Mouse (Mus musculus) B cell, adult 67 days (primary cell): Measurements from ENCODE around the gene Wdr6. TPM values are rescaled to one million over a fixed set of nuclear protein-coding genes. Genes with fewer than 3 reads are reported as not detected.

ENCODE experiments used
- total RNA-seq, 2 experiments: library from RNA; stranded (reverse); gene quantifications; 4 replicates each; pipeline ENCODE4 v1.2.4; 2023

Gene Wdr6
- 10 to 100 TPM; 42.2 to 42.9 TPM for total RNA-seq

DNA sequence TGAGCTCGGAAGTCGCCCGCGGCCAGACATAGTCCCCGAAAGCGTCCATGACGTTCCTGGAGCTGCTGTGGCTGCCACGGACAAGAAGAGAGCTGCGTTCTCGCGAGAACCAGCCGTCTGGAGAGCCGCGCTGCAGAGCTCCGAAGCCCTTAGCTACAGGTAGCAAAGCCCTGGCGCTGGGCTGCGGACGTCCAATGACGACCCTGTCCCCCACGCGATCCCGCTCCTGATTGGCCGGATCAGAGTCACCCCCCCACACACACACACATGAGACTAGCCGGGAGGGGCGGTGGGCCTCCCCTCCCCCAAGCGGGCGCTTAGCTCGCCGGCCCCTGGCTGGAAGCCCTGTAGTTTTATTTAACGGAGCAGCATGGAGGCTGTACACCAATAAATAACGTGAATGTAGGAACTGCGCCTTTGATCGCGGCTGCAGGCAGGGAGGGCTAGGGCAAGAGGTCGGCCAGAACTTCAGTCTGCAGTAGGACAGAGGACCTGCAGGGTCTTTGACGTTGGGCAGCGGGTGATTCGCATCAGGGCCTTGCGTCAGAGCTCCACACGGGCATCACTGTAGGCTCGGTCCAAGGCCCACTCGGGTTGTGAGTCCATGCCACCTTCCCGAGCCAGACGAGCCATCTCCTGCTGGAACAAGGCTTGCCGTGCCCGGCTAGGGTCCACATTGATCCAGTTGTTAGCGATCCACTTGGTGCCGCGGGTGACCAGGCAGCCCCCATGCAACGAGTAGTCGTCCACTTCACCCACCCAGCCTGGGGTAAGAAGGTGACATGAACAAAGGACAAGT is at the start of gene Wdr6:
Gene Wdr6, minus strand, starts transcription at position 195 of the 799 bp plus-strand sequence.

DNA sequence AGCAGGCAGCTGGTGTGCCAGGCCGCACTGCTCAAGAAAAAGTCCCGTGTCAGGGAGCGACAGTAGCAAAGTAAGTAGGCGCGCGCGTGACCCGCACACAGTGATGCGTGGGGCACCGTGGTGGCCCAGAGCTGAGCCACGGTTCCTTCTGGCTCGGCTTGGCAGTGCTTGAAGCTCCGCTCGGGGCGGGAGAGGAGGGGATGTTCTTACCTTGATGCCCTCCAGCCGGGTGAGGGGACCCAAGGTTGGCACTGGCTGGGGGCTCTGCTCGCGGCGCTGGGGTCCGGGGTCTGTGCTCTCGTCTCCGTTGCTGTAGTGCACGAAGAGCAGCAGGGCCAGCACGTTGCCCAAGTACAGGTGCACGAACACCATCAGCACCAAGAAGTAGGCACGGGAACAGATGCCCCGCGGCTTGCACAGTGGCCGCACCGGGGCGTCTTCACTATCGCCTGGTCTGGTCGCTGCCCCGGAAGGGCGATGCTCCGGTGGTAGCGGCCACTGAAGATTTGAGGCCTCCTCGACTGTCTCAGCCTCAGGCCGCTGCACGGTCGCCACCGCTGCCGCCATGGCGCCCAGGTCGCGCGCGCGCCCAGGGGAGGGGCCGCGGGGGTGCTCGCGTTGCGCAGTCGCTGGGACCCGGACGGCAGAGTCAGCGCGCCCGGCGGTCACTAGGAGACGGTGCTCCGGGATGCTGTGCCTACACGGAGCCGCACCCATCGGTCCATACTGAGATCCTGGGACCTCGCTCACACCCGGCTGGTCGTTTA is 18.6 kb upstream of the Wdr6 start, which contains the start of gene P4htm:
Gene P4htm, minus strand, starts transcription at position 670 of the 767 bp plus-strand sequence.

DNA sequence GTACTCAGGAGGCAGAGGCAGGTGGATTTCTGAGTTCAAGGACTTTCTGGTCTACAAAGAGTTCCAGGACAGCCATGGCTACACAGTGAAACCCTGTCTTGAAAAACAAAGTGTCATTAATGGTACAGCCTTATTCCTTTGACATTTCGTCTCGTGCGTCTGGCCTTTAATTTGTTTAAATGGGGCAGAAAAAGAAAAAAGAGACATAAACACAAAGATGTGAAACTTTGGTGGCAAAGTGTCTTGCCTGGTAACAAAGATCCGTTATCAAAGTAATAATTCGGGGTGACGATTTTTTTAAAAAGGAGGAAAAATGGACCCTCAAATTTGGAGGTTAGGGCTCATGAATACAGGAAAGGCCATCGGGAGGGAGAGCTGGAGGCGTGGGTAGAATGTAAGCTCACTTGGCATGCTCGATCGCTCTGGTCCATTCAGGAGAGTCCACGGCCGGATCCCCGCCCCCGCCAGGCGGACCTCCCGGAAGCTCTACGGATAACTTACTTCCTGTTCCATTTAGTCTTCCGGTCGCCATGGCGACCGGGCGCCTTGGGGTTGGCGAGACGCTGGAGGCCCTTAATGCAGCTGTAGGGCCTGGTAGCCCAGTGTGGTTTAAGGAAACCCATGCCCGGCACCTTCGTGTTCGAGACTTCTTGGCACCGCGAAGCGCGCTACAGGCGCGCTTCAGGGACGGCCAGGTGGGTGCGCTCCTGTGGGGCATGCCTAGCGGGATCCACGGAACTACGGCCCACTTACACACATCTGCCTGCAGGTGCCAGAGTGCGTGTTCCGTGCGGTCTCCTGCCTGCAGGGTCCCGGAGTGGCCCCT is 8.9 kb downstream of the Wdr6 start, which contains the start of gene Dalrd3:
Gene Dalrd3, plus strand, starts transcription at position 506 of the 826 bp plus-strand sequence.

DNA sequence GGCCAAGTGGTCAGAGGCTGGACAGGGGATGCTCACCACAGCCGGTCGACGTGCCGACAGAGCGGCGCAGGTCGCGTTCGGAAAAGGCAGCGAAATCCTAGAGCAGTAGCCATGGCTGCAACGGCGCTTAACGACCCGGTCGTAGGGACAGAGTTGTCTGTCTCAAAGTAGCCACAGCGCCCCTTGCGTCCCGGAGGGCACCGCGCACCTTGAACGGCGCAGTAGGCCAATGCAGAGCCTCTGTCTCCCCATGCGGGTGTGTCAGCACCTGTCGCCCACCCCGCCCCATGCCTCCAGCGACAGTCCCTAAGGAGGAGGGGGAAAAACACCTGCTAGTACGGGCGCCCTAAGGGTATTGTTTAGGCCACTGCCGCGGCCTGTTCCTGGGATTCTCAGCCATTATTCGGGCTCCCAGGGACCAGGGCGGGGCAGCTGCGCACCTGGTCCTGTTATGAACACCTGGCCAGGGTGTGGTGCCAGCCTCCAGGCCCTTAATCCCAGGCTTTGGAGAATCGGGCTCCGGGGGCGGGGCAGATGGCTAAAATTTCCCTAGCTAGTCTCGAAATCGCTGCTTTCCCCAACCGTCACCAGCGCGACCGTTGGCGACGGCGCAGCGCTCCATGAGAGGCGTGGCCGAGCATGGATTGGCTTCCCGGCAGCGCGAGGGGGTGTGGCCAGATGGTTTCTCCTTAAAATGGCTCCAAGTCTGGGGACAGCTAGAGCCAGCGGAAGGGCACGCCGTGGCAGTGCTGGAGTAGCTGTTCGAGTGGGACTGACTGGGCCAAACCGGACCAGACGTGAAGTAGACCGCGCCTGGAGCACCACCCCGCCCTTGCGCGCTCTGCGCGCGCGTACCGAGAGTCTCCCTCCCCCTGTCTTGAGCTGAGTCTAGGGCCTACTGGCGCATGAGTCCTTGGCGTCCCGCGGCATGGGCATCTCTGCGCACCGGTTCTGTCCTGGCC is 11.4 kb downstream of the Wdr6 start, which contains the start of gene Ndufaf3:
Gene Ndufaf3, minus strand, starts transcription at position 620 of the 962 bp plus-strand sequence.

DNA sequence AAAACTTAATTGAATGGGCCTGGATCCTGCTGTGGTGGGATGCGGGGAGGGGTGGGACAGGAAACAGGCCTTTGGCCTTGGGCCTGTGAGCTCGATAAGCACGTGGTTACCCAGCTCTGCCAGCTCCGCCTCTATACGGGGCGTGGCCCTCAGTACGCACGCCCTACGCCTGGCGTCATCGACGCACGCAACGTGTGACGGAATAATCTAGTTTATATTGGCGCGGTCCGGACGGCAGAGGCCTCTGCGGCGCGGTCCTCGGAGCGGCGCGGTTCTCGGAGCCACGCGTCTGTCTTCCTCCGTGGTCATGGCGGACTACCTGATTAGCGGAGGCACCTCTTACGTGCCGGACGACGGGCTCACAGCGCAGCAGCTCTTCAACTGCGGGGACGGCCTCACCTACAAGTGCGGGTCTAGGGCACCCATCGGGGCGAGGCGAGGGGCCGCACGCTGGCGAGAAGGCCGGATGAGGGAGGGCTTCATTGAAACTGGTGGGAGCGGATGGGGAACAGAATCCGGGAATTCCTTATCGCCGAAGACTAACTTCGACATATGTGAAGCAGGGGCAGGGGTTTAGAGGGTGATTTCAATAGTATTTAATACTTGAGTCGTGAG is 18.2 kb downstream of the Wdr6 start, which contains the start of gene Impdh2:
Gene Impdh2, plus strand, starts transcription at position 60 of the 615 bp plus-strand sequence.

Other genes starting within 250 kb of the Wdr6 start
- gene Gpx1, start 239.8 kb downstream of the Wdr6 start, total RNA-seq = 100 to 1,000 TPM; 346 to 355 TPM
- 100 to 1,000 TPM; 185 to 198 TPM for gene Usp4, start 230.9 kb downstream of the Wdr6 start, total RNA-seq
- gene 1700102P08Rik, start 185.9 kb downstream of the Wdr6 start, total RNA-seq = 1 to 10 TPM; 5.7 to 7.3 TPM
- not detected for gene Ccdc36, start 150.3 kb downstream of the Wdr6 start, total RNA-seq
- gene BC048562, start 142.3 kb downstream of the Wdr6 start, total RNA-seq = not detected
- gene Ccdc71, start 118.2 kb downstream of the Wdr6 start, total RNA-seq = 10 to 100 TPM; 32.1 to 38.4 TPM
- gene Klhdc8b, start 117.2 kb downstream of the Wdr6 start, total RNA-seq = 1 to 10 TPM; 1.8 to 4.3 TPM
- gene Lamb2, start 99.0 kb downstream of the Wdr6 start, total RNA-seq = under 1 TPM; 0.75 to 0.89 TPM
- gene Usp19, start 88.1 kb downstream of the Wdr6 start, total RNA-seq = 100 to 1,000 TPM; 278 to 324 TPM
- 100 to 1,000 TPM; 215 TPM for gene Qars, start 71.0 kb downstream of the Wdr6 start, total RNA-seq
- gene Qrich1, start 61.9 kb downstream of the Wdr6 start, total RNA-seq = 100 to 1,000 TPM; 219 to 230 TPM
- gene Impdh2, start 18.5 kb downstream of the Wdr6 start, total RNA-seq = 100 to 1,000 TPM; 197 to 211 TPM
- gene Ndufaf3, start 11.3 kb downstream of the Wdr6 start, total RNA-seq = 10 to 100 TPM; 31.6 to 37.6 TPM
- 100 to 1,000 TPM in 1 of 2 experiments, 10 to 100 TPM in 1; 93.3 to 117 TPM for gene Dalrd3, start 8.9 kb downstream of the Wdr6 start, total RNA-seq
- gene P4htm, start 18.9 kb upstream of the Wdr6 start, total RNA-seq = 1 to 10 TPM; 3.0 to 6.8 TPM
- 100 to 1,000 TPM; 135 to 144 TPM for gene Arih2, start 70.6 kb upstream of the Wdr6 start, total RNA-seq
- 10 to 100 TPM; 17.3 to 20.1 TPM for gene Slc25a20, start 83.3 kb upstream of the Wdr6 start, total RNA-seq
- gene Prkar2a, start 110.6 kb upstream of the Wdr6 start, total RNA-seq = 10 to 100 TPM; 12.1 to 12.7 TPM
- 10 to 100 TPM; 80.3 to 81.0 TPM for gene Ip6k2, start 205.1 kb upstream of the Wdr6 start, total RNA-seq
- gene Nckipsd, start 229.6 kb upstream of the Wdr6 start, total RNA-seq = 10 to 100 TPM; 18.1 to 25.1 TPM
- under 1 TPM; 0.06 to 0.53 TPM for gene Celsr3, start 247.6 kb upstream of the Wdr6 start, total RNA-seq